Mouse (Mus musculus) neural tube, embryonic 12.5 days (tissue): ENCODE measurements at regions not wholly inside any gene's neighbourhood (a gene's known extent, or its start where the extent isn't known, plus 50 kb on each side); places are given as distances from the start of the nearest gene placed in this dataset.
"Not testable (repeated sequence)": the region's sequence is repeated elsewhere in the genome, so short reads cannot be mapped to it uniquely, and the experiment has no call there.

Experiments used
- ATAC-seq: fragments of 200-750 bp; cut with Nextera tagmentation; 2 replicates; pipeline ENCODE4 v1.8.0; 2017; ENCODE audit warnings: low read depth, mild to moderate bottlenecking, moderate TSS enrichment, moderate library complexity; ENCODE audit not compliant: low FRiP score
- H3K27ac ChIP-seq: fragments of 300-500 bp; sonication (generic); 2 replicates; pipeline ENCODE4 v1.5.1; 2016
- H3K27me3 ChIP-seq: fragments of 300-500 bp; sonication (generic); replicated peaks from 2 replicates; pipeline ENCODE4 v1.6.1; 2016; ENCODE audit warnings: mild to moderate bottlenecking
- H3K36me3 ChIP-seq: fragments of 300-500 bp; sonication (generic); 2 replicates; pipeline ENCODE4 v1.6.1; 2016; ENCODE audit warnings: mild to moderate bottlenecking
- H3K4me1 ChIP-seq: fragments of 300-500 bp; sonication (generic); 2 replicates; pipeline ENCODE4 v1.6.1; 2016
- H3K4me2 ChIP-seq: fragments of 300-500 bp; sonication (generic); replicated peaks from 2 replicates; pipeline ENCODE4 v1.6.1; 2016; ENCODE audit warnings: mild to moderate bottlenecking
- H3K4me3 ChIP-seq: fragments of 300-500 bp; sonication (generic); 2 replicates; pipeline ENCODE4 v1.5.1; 2016
- H3K9ac ChIP-seq: fragments of 300-500 bp; sonication (generic); 2 replicates; pipeline ENCODE4 v1.6.1; 2016; ENCODE audit warnings: mild to moderate bottlenecking
- H3K9me3 ChIP-seq: fragments of 300-500 bp; sonication (generic); 2 replicates; pipeline ENCODE4 v1.6.1; 2016; ENCODE audit warnings: mild to moderate bottlenecking
- WGBS: fragments of 180-500 bp; shearing (Covaris S2); methylation state at CpG from one replicate; pipeline ENCODE4 v1.1.7; 2016; 5-methylcytosine and 5-hydroxymethylcytosine counted together

- Histone ChIP-seq H3K27ac (no peak overlapping the region), H3K4me1 (no peaks in the 10 kb centered on the region), H3K4me3 (no peak overlapping the region), H3K36me3 (no peaks in the 10 kb centered on the region), H3K4me2 (no peak overlapping the region), H3K9ac (no peak overlapping the region), H3K27me3 (no peaks in the 10 kb centered on the region), H3K9me3 (no peaks in the 10 kb centered on the region)
- ATAC-seq, result no peak
- WGBS, result 79% methylated on average over 2 of the region's 2 CpGs
Observed at GRCm38 (mm10) chr5:5956716-5957115, 207.6 kb upstream of the Steap1 start.

GRCm38 (mm10) chr5:5955783-5956182, 206.7 kb upstream of the Steap1 start:
- Histone ChIP-seq H3K9me3 (no peaks in the 10 kb centered on the region), H3K4me1 (no peaks in the 10 kb centered on the region), H3K4me2 (no peak overlapping the region), H3K27ac (no peak overlapping the region), H3K4me3 (no peak overlapping the region), H3K9ac (no peak overlapping the region), H3K27me3 (no peaks in the 10 kb centered on the region), H3K36me3 (no peaks in the 10 kb centered on the region)
- ATAC-seq, result no peak
- 86% methylated on average over 2 of the region's 2 CpGs for WGBS

DNA sequence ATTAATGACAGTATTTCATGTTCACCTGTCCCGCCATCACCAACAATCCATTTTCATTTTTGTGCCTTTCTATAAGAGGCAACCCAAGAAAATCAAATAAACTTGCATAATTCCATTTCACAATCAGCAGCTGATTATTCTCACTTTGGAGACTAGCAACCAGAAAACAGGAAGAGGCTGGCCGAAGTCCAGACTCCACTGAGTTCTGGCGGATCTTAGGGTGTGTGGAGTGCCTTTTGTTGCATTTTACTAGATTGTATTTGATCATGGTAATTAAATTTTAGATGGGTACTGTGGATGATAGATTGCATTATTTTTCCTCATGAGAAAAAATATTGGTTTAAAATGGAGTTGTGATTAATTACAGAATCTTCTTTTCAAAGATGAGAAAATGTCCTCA, 176.7 kb upstream of the Steap1 start:
- no peaks in the 10 kb centered on the region for H3K9me3 ChIP-seq
- no peaks in the 10 kb centered on the region for H3K4me1 ChIP-seq
- 86% methylated on average over 3 of the region's 3 CpGs for WGBS
- no peaks in the 10 kb centered on the region for H3K36me3 ChIP-seq
- H3K27ac ChIP-seq, result no peak overlapping the region
- ATAC-seq, result no peak
- H3K4me3 ChIP-seq, result no peak overlapping the region
- H3K4me2 ChIP-seq, result no peak overlapping the region
- no peak overlapping the region for H3K9ac ChIP-seq
- H3K27me3 ChIP-seq, result no peaks in the 10 kb centered on the region

GRCm38 (mm10) chr5:5916427-5916826, 167.3 kb upstream of the Steap1 start:
- no peak for ATAC-seq
- H3K9ac ChIP-seq, result no peak overlapping the region
- no peaks in the 10 kb centered on the region for H3K4me1 ChIP-seq
- no peaks in the 10 kb centered on the region for H3K27me3 ChIP-seq
- no peak overlapping the region for H3K27ac ChIP-seq
- no peaks in the 10 kb centered on the region for H3K9me3 ChIP-seq
- H3K4me3 ChIP-seq, result no peak overlapping the region
- no peaks in the 10 kb centered on the region for H3K36me3 ChIP-seq
- H3K4me2 ChIP-seq, result no peak overlapping the region
- WGBS, result 43% methylated on average over 1 of the region's 1 CpGs

- Histone ChIP-seq H3K4me3 (no peak overlapping the region), H3K9ac (no peak overlapping the region), H3K4me1 (no peaks in the 10 kb centered on the region), H3K27ac (no peak overlapping the region), H3K27me3 (no peaks in the 10 kb centered on the region), H3K4me2 (no peak overlapping the region), H3K9me3 (no peaks in the 10 kb centered on the region), H3K36me3 (no peaks in the 10 kb centered on the region)
- 82% methylated on average over 2 of the region's 2 CpGs for WGBS
- no peak for ATAC-seq
Observed at GRCm38 (mm10) chr5:5889376-5889775, 140.2 kb upstream of the Steap1 start.

- WGBS, result 93% methylated on average over 5 of the region's 5 CpGs
- H3K27me3 ChIP-seq, result no peaks in the 10 kb centered on the region
- no peak for ATAC-seq
- no peak overlapping the region for H3K27ac ChIP-seq
- no peaks in the 10 kb centered on the region for H3K9me3 ChIP-seq
- H3K9ac ChIP-seq, result no peak overlapping the region
- no peak overlapping the region for H3K4me3 ChIP-seq
- H3K4me1 ChIP-seq, result no peaks in the 10 kb centered on the region
- H3K36me3 ChIP-seq, result no peaks in the 10 kb centered on the region
- H3K4me2 ChIP-seq, result no peak overlapping the region
Observed at GRCm38 (mm10) chr5:5873425-5873824, 124.3 kb upstream of the Steap1 start.

DNA sequence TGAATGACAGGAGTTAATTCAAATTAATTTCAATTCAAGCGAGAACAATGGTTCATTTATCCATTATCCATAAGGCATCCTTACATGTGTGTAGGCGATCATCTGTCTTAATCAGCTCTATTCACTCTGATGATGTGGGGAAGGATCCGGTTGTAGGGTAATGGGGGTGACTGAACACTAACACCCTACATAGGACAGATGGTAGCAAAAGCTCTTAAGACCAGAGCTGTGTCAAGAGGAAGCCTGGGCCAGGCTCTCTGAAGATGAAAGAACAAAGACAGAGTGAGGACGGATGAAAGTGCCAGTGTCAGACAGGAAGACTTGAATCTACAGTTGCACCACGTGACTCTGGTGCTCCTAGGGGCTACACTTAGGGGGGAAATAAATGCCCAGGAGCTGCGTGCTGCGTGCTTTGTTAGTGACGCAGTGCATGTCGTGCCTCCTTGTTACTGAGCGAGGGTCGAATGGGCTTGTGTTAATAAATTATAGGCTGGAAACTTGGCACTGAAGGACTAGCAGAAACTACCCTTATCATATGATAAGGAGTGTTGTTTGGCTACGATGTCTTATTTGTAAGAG, 107.1 kb upstream of the Steap1 start:
- no peak overlapping the region for H3K4me3 ChIP-seq
- H3K4me1 ChIP-seq, result no peaks in the 10 kb centered on the region
- H3K9ac ChIP-seq, result no peak overlapping the region
- no peak overlapping the region for H3K4me2 ChIP-seq
- H3K27ac ChIP-seq, result no peak overlapping the region
- H3K27me3 ChIP-seq, result no peaks in the 10 kb centered on the region
- WGBS, result 50% methylated on average over 12 of the region's 12 CpGs
- H3K36me3 ChIP-seq, result no peaks in the 10 kb centered on the region
- ATAC-seq, result peak; percentile 53; the same call in 1 of the 2 replicates
- no peaks in the 10 kb centered on the region for H3K9me3 ChIP-seq

GRCm38 (mm10) chr5:5845805-5846496, 96.8 kb upstream of the Steap1 start:
- Histone ChIP-seq H3K9ac (no peak overlapping the region), H3K4me2 (no peak overlapping the region), H3K36me3 (no peaks in the 10 kb centered on the region), H3K4me3 (no peak overlapping the region), H3K27me3 (no peaks in the 10 kb centered on the region), H3K27ac (no peak overlapping the region), H3K4me1 (no peaks in the 10 kb centered on the region), H3K9me3 (no peaks in the 10 kb centered on the region)
- 59% methylated on average over 9 of the region's 9 CpGs for WGBS
- ATAC-seq, result peak; percentile 64

DNA sequence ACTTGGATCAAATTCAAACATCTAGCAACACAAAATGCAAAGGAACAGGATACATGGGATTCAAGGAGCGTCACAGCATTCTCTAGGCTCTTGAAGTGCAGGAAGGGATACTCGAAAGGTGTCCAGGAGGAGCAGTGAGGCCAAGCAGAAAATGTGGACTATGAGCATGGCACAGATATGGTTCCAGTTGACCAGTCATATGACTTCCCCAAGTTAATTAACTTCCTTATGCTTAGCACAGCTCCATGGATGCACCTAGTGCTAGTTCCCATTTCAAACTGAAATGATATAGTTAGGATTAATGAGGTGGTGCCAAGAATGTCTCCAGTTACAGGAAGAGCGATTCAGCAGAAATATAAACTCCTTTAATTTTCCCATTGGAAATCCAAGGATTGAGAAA, 95.2 kb upstream of the Steap1 start:
- Histone ChIP-seq H3K27me3 (no peaks in the 10 kb centered on the region), H3K4me1 (no peaks in the 10 kb centered on the region), H3K9me3 (no peaks in the 10 kb centered on the region), H3K36me3 (no peaks in the 10 kb centered on the region), H3K9ac (no peak overlapping the region), H3K4me2 (no peak overlapping the region), H3K27ac (no peak overlapping the region), H3K4me3 (no peak overlapping the region)
- no peak for ATAC-seq
- WGBS, result 86% methylated on average over 3 of the region's 3 CpGs

DNA sequence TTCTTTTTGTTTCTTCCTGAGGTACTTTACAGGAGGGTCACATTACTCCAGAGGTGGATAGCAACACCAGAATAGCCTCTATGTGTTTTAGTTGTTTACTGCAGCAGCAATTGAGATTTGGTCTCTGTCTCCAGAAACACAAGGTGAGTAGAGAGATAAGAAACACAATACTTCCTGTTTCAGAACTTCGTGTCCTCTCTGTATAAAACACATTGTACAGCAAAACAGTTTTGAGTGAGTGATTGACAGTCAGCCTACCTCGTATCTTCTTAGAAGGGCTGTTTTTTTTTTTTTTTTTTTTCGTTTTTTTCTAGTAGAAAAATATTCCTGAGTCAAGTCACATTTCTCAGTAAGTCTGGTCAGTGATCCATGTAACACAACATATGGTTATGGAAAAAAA, 89.6 kb upstream of the Steap1 start:
- no peak overlapping the region for H3K4me3 ChIP-seq
- no peaks in the 10 kb centered on the region for H3K27me3 ChIP-seq
- no peak overlapping the region for H3K27ac ChIP-seq
- no peaks in the 10 kb centered on the region for H3K9me3 ChIP-seq
- H3K36me3 ChIP-seq, result no peaks in the 10 kb centered on the region
- no peak for ATAC-seq
- WGBS, result 66% methylated on average over 3 of the region's 3 CpGs
- no peaks in the 10 kb centered on the region for H3K4me1 ChIP-seq
- no peak overlapping the region for H3K4me2 ChIP-seq
- H3K9ac ChIP-seq, result no peak overlapping the region

- 92% methylated on average over 9 of the region's 9 CpGs for WGBS
- H3K9me3 ChIP-seq, H3K4me1 ChIP-seq, ATAC-seq, H3K4me2 ChIP-seq, H3K36me3 ChIP-seq, H3K27me3 ChIP-seq, H3K27ac ChIP-seq, H3K4me3 ChIP-seq, H3K9ac ChIP-seq: not testable (repeated sequence)
Observed at GRCm38 (mm10) chr5:5822666-5823065, 73.5 kb upstream of the Steap1 start.
